Mouse (Mus musculus): ENCODE results near the gene Dmrta2. TPM values are rescaled to one million over a fixed set of nuclear protein-coding genes. Genes with fewer than 3 reads are reported as not detected.

The Dmrta2 gene
- total RNA-seq (2021), result 1 to 10 TPM; 4.7 to 5.7 TPM
- long read RNA-seq, experiment 1, result 0 reads
- long read RNA-seq, experiment 2, result 0 reads

DNA sequence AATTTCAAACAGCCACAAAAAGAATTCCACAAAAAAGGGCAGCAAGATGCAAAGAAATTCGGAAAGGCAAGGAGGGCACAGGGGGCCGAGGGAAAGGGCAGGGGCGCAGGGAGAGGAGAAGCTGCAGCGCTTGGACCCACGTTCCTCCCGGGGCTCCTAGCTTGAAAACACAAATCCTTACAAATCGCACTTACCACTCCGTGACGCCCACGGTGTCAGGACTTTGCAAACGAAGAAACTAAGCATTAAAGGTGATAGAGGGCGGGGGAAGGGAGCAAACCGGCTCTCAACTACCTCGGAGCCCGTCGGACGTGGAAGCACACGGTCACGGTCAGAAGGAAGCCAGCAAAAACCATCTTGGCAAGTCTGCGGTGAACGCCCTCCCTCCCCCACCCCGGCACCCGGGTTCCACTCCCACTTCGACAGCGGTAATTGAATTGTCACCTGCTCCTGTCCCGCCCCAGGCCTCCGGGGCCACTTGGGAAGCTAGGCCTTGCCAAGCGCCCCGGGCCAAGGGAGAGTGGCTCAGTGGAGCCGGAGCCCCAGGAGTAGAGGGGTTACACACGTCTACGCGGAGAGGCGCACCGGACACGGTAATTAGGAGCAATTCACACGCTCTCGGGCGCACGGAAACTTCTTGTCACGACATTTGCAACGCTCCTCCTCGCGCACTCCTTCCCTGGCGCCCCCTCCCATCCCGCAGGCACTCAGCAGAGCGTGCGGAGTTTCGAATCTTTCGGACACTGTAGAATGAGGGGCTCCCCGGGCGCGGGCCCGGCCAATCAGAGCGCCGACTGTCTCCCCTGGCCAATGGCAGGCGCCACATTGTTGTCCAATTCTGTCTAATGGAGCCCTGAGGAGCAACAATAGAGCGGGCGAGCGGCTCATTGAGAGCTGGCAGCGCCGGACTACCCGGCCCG, at the start of gene Dmrta2:
Gene Dmrta2 (plus strand): TSS at position 906 of the 920 bp plus-strand sequence.
- DNase-seq (ENCODE audit: low spot score in 2 of 2), result peak; percentile 71 to 83

DNA sequence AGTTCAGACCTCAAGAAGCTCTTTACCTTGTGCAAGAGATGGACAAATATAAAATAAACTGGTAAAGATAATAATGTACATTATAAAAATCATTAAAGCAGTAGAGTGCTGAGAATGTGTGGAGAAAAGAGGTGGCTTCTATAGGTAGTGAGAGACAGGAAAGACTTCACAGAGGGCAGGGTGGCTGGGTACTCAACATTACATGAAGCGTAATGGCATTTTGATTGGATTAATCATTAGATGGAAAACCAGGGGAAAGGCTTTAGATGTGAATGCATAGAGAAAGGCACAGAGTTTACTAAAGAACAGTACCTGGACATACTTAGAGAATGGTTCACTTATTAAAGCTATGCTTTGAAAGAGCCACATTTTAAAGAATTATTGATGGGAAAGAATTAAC, 48.8 kb upstream of the Dmrta2 start:
- no peak for DNase-seq (ENCODE audit: low spot score in 2 of 2)

DNA sequence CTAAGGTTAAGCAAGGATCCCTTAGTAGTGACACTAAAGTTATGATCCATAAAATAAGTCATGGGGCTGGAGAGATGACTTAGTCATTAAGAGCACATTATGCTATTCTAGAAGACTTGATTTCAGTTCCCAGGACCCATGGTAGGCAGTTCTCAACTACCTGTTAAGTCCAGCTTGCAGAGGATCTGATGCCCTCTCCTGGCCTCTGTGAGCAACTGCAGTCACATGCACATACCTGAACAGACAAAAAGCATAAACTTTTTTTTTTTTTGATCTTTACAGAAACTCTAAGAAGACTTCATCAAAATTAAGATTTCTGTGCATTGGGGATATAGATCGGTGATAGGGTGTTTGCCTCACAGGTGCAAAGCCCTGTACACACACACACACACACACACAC, 47.4 kb upstream of the Dmrta2 start:
- DNase-seq (ENCODE audit: low spot score in 2 of 2), result no peak

DNA sequence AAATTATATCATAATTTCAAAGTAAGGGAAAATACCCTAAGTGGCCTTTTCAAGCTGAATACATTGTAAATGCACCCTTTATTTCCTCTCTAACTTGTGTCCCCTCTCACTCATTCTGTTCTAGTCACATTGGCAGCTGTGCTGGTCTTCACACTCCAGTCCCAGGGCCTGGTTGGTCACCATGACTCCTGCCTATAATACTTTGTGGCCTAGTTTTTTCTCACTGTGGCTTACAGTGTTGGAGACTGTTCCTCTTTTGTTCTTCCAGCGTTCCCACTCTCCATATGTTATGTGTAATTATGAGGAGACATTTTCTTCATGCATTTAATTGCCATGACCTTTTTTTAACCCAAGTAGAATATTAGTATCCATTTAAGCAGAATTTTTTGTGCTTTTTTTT, 46.9 kb upstream of the Dmrta2 start:
- no peak for DNase-seq (ENCODE audit: low spot score in 2 of 2)

DNA sequence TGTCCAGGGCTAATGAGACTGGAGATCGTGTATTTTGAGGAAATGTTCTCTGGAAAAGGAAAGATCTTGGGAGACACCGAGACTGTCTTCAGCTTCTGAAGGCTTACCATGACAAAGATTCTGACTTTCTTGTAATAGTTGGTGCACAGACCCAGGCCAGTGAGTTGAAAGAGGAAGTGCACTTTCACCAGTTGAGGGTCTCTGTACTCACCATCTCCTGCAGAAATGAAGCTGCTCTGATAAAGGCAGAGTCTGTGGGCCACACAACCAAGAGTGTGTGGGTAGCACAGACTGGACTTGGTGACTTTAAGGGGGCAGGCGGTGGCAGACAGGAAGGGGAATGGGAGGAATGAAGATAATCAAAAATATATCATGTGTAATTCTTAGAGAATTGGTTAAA, 41.3 kb upstream of the Dmrta2 start:
- DNase-seq (ENCODE audit: low spot score in 2 of 2), result no peak

DNA sequence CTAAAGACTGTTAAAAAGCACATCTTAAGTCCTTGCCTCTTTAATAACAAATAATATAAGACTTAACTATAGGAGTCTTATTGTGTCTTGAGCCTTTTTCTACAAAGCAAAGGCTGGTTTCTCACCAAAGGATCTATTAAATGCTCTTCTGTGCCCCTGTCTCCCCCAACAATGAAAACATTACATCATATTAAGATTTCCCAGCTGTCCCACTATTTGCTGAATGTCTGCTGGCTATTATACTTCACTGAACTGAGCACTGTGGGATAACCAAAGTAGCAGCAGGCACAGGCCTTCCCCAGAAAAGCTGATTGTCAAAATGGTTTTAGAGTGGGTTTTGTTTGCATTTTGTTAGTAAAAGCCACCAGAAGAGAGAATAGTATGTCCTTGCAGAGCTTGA, 38.6 kb upstream of the Dmrta2 start:
- no peak for DNase-seq (ENCODE audit: low spot score in 2 of 2)

DNA sequence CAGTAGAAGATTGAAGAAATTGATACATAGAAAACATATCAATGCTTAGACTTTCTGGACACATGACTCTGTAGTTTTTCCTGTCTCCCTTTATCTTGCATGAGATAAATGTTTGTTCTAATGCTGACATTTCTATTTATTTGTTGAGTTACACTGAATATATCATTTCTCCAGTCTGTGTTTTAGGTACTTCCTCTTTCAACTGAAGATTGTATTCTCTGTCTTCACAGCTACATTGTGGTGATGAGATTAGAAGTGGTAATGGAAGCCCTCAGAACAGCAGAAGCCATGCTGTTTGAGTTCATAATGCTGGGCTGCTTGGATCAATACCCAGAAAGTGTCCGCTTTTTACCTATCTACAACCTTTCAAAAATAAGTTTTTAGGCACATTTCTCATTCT, 32.3 kb upstream of the Dmrta2 start:
- DNase-seq (ENCODE audit: low spot score in 2 of 2), result no peak

DNA sequence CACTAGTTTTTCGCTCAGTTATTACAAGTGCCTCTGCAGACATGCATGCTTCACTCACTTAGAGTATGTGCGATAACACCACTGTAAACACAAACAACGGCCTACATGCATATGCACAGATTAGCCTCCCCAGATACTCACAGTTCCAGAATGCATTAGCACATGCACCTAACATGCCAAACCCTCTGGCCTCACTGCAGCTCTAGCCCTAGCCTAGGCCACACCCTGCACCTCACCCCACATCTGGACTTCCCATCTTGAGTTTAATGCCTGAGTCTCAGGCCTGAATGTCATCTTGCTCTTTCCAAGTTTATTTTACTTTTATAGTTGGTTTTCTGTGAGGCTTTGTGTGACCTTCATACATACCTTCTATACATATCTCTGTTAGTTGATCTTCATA, 28.5 kb upstream of the Dmrta2 start:
- DNase-seq (ENCODE audit: low spot score in 2 of 2), result no peak

DNA sequence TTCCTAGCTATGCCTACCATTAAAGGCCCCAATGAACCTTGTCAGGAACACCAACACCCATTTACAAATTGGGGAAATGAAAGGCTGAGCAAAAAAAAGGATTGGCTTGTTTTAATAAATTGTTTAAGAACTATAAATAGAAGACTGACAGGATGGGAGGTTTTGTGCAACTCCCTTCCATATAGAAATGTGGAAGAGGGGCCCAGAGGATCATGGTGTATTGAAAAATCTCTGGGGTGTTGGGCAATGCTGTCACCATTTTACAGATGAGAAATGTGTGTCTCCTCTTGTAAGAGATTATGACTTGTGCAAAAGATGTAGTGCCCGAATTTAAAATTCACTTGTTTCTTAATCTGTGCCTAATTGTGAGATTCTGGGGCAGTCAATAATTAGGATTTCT, 24.3 kb upstream of the Dmrta2 start:
- no peak for DNase-seq (ENCODE audit: low spot score in 2 of 2)

DNA sequence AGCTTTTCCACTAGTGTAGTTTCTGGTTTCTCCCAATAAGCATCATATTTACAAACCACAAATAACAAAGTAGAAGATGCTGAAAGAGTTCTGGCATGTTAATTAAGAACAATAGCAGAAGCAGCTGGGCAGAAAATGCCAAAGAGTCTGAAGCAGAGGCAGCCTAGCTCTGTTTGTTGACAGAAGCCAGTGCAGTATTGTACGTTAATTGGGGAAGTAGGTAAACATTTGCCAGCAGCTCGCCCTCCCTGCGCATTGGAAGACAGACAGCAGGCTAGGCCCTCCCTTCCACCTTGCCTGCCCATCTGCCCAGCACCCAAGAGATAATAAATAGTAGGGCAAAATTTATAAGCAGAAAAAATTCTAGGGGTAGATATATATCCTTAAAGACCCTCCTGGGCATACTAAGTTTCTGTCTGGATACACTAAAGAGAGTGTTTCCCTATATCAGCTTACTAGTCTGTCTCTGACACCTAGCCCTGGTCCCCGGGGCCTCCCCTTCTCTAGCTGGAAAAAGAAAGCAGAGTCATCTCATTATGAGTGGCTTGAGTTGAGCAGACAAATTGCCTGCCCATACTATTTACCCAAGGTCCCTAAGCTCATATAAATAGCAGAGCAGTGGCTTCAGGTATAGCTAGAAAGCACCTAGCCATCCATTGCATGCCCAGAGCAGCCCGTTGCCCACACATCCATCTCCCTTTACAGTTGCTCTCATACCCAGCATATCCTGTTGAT, 17.5 kb upstream of the Dmrta2 start:
- no peak for DNase-seq (ENCODE audit: low spot score in 2 of 2)

DNA sequence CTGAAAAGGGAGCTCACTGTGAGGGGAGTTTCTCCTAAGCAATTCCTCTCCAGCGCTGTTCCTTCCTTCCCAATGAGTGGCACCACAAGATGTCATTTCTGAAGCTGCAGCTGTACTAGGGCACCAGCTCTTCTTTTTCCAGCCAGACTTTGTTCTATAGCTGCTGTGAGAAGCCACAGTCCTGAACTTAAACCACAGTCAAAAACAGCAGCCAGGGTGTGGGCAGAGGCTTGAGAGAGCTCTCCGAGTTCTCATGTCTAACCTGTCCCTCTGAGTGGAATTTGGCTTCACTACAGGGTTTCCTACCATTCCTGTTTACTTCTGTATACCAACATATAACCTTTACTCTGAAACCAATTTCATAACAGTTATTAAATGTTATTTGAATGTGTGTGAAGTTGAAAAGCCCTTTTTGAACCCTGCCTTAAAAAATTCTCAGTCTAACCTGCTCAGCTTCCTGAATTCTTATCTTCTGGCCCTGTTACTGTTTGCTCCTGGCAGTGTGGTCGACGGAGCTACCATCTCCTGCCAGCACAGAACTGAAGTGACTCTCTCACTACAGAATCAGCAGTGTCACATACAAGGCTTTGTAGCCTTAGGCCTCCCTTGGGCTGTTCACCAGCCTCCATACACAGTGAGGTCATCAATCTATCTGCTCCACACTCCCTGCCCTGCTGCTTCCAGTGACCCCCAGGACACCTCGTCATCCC, 14.1 kb upstream of the Dmrta2 start:
- no peak for DNase-seq (ENCODE audit: low spot score in 2 of 2)

DNA sequence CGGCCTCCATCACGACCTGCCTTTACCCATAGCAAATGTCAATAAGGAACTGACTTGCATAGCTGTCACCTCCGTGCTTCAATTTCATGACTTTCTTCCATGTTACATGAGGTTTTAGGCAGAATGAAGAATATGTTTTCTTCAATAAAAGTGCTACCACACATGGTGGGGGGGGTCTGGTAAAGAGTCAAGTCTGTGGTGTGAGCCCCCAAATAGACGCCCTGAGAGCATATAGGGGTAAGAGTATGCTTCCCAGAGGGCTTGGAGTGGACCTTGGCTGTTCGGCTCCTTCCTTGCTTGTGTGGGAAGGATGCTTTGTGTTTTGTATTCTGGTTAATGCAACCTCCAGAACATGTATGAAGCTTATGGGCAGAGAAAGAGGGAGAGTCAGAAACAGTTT, 8.3 kb upstream of the Dmrta2 start:
- no peak for DNase-seq (ENCODE audit: low spot score in 2 of 2)

DNA sequence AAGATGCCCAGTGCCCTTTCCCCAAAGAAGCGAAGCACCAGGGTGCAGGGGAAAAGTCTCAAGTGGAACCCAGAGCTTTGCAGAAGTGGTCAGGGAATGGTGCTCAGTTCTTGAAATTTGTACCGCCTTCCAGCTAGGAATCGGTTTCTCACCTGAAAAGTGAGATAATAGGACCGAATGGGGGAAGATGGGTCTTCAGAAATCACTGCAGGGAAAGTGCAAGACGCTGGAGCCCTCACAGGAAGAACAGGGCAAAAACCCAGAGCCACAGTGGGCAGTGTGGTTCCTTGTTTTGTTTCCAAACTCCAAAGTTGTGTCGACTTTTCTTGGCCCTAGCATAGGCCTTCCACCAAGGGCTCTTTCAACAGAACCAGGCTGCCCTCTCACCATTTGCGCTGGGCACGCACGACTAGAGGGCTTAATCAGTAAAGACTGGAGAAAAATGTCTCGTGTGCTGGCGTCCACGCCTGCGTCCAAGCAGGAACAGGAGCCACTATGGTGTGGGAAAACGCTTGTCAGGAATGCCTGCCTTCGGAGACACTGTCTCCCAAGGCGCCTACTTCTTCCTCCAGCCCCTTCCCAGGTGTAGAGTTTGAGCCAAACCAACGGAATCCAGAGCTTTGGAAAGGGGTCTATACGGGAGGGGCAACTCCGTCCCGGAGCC, 3.7 kb upstream of the Dmrta2 start:
- no peak for DNase-seq (ENCODE audit: low spot score in 2 of 2)

DNA sequence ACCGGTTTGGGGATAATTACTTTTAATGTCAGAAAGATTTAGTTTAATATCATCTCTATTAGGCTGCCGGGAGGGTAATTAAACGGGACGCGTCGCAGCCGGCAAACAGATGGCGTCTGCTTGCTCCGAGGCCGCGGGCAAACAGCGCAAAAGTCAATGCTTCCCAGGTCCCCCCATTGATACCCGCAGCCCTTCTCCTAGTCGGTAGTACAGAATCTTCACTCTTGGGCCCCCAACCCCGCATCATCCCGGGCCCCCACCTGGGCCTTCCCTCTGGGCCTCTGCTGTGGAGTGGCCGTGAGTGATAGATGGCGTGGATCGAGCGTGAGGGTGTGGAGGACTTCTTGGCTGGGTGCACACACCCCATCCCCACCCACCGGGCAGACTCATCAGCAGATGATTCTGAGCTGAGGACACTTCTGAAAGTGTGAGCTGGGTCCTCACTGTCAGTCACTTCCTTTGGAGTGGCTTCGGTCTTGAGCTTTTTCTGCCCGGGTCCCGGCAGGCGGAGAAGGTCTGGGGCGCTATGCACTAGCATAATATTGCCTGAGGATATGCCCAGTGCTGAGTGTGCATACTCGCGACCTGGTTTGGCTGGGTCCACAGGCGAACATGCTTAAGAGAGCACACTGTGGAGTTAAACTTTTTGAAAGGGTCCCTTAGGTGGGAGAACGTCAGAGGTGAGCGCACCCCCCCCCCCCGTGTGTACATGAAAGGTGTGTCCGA, 3.0 kb upstream of the Dmrta2 start:
- DNase-seq (ENCODE audit: low spot score in 2 of 2), result no peak

DNA sequence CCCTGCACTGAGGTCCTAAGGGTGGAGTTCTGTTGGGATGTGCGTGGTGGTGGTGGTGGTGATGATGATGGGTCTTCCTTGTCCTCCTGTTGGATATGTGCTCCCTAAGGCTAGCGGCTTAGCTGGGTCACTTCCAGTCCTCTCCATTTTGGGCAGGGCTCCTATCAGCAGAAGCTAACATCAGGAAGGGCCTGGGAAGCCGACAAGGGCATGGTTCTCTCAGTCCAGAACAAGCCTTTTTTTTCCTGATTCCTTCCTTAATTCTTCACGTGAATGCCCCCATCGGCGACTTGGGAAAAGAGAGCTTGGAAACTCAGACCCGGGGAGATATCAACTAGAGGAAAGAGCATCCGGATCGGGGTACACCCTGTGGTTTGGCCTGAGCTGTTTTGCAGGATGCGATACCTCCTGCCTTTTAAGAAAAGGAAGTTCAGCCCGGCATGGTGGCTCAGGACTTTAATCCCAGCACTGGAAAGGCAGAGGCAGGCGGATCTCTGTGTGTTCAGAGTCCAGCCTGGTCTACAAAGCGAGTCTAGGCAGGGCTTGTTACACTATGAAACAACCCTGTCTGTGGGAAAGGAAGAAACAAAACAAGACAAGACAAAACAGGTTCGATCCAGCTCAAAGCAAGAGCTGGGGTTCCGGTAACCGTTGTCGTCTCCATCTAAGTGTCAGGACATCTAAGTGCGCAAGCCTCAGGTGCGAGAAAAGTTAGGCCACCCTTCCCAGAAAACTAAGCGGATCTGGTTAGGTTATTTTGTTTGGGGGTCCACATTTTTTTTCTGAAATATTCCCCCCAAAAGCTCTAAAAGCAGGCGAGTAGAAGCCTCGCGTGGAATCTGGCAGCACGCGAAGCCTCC, 2.2 kb upstream of the Dmrta2 start:
- DNase-seq (ENCODE audit: low spot score in 2 of 2), result no peak

DNA sequence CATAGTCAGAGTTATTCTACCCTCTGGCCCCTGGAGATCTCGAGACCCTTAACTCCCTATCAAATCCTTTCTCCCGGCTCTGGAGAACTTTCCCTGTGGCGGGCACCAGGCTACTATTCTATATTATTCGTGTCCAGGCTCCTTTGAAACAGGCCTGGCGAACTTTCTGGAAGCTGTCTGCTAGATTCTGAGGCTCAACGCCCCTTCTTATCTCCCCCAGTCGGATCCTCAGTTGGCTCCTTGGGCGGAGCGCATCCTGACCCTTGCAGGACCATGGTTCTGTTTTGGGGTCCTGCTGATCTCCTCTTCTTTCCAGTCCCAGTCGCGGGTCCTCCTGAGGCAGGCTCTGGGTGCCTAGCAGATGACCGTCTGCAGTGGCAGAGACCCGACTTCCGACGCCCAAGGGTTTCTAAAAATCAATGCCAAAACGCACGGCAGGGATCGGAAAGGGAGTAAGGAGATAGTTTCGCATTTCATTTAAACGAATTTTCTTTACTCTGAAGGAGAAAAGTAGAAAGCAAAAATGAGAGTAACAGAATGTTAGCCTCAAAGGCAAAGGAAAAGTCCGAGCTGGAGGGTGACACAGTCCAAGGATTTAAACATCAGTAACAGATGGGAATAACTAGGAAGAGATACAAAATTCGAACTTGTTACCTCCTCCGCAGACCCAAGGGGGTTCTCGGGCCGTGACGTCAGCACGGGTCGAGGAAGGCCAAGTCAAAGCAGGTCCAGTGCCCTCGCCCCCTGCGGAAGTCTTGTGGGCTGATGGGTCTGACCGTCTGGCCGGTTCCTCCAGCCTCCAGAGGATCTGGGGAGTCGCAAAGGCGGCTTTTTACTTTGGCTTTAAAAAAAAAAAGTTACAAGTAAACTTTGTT, 1.3 kb upstream of the Dmrta2 start:
- no peak for DNase-seq (ENCODE audit: low spot score in 2 of 2)

DNA sequence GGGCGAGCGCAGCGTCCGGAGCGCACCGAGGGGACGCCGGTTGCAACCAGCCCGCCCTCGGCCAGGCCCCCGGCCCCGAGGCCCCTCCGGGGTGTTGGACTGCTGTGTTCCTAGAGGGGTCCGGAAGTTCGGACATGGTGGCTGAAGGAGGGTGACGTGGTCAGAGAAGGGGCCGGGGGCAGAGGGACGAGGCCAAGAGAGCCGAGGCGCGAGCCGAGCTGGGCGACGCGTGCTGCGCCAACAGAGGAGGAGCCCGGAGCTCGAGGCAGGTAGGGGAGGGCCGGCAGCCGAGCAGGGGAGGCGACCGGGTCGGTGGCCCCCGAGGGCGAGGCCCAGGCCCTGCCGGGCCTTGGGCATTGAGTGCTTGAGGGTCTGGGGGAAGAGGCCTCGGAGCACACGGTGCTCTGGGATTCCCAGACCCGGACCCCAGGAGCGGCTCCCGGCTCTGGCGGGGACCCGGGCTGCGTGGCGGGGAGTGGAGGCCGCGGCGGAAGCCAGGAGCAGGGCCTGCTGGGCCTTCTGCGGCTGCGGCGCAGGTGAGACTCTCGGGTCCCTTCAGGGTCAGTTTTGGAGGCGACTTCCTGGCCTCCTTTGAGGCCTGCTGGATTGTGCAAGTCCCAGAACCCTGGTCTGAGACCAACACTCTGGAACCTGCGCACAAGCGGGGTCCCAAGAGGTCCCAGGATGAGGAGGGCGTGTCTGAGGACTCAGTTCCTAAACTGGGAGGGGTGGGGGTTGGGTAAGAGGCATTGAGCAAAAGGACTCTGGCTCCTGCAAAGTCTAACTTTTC, 410 bp downstream of the Dmrta2 start:
- DNase-seq (ENCODE audit: low spot score in 2 of 2), result no peak

DNA sequence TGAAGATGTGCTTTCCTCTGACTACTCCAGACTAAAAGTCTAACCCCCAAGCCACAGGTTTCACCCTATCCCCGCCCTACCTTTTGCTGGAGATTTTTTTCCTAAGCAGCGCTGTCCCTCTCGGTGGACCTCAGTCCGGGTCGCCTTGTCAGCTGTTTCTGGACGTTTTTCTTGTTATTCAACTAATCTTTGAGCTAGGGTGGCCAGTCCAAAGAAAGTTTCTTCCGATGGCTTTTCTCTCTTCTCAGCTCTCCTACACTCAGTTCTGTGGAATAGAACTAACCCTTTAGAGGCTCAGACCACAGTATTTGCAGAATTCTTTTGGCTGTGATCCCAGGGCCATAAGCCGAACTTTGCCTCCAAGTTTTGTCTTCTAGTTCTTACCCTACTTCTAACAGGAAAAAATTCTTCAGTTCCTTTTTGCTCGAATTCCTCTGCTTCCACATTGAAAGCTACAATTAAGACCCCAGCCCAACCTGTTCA, 1.0 kb downstream of the Dmrta2 start:
- DNase-seq (ENCODE audit: low spot score in 2 of 2), result no peak

All from layer of hippocampus, postnatal 14 days (tissue).